Mouse (Mus musculus) bone marrow, adult 2 months (tissue): ENCODE data around the gene Tmem40. TPM values are rescaled to one million over a fixed set of nuclear protein-coding genes. Genes with fewer than 3 reads are reported as not detected.

ENCODE experiments used
- H3K27ac ChIP-seq: fragments of 200-500 bp; 2 replicates; pipeline ENCODE4 v1.5.1; 2012; ENCODE audit warnings: low read depth, mild to moderate bottlenecking, control low read depth, inconsistent platforms, low read length; ENCODE audit not compliant: control insufficient read depth, poor library complexity, insufficient read depth
- H3K4me1 ChIP-seq: fragments of 200-500 bp; 2 replicates; pipeline ENCODE4 v1.6.1; 2011; ENCODE audit warnings: low read length; ENCODE audit not compliant: control insufficient read depth, insufficient read depth
- H3K4me3 ChIP-seq: fragments of 200-500 bp; replicated peaks from 2 replicates; pipeline ENCODE3; 2011; ENCODE audit warnings: mild to moderate bottlenecking, low read depth, low read length, control low read depth; ENCODE audit not compliant: control insufficient read depth
- CTCF ChIP-seq: fragments of 200-500 bp; IDR thresholded peaks from 2 replicates; pipeline ENCODE4 v1.5.1; 2011; ENCODE audit warnings: low read length, control low read depth; ENCODE audit not compliant: control insufficient read depth, insufficient read depth
- POLR2A ChIP-seq: fragments of 200-500 bp; IDR thresholded peaks from 2 replicates; pipeline ENCODE4 v1.6.1; 2011; ENCODE audit warnings: low read depth, mild to moderate bottlenecking, control low read depth, low read length, borderline replicate concordance; ENCODE audit not compliant: control insufficient read depth
- WGBS: fragments of 180-500 bp; shearing (Covaris S2); methylation state at CpG from one replicate; pipeline ENCODE4 v1.1.7; 2018; 5-methylcytosine and 5-hydroxymethylcytosine counted together
- polyA plus RNA-seq: library from polyadenylated mRNA; stranded (reverse); fragments of >200 nt; gene quantifications from 2 replicates; pipeline ENCODE4 v1.2.4, GENCODE M21; 2011; ENCODE audit warnings: low replicate concordance; ENCODE audit not compliant: missing spikeins, insufficient read depth, insufficient read length

The Tmem40 gene
- polyA plus RNA-seq, 1 experiment = 84.4 TPM

DNA sequence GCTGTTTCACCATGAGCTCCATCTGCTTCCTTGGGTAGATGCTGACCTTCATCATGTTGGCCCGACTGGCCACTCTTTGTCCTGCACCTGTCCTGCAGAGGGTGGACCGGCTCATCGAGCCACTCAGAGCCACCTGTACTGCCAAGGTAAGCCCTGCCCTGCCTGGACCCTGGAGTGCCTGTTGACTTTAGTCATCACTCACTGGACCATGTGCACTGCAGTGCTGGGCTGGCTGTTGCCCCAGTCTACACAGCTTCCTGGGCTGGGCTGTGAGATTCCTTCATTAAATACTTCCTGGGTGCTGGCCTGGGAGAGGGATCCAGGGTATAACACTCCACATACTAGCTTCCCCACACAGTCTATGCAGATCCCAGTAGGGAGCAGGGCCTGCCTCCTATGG lies 39.6 kb upstream of the Tmem40 start:
- H3K4me1 ChIP-seq = no peaks in the 10 kb centered on the region
- TF ChIP-seq CTCF (no peak), POLR2A (no peak)
- H3K27ac ChIP-seq = no peak overlapping the region
- H3K4me3 ChIP-seq = no peak overlapping the region
- WGBS = 95% methylated on average over 3 of the region's 3 CpGs

DNA sequence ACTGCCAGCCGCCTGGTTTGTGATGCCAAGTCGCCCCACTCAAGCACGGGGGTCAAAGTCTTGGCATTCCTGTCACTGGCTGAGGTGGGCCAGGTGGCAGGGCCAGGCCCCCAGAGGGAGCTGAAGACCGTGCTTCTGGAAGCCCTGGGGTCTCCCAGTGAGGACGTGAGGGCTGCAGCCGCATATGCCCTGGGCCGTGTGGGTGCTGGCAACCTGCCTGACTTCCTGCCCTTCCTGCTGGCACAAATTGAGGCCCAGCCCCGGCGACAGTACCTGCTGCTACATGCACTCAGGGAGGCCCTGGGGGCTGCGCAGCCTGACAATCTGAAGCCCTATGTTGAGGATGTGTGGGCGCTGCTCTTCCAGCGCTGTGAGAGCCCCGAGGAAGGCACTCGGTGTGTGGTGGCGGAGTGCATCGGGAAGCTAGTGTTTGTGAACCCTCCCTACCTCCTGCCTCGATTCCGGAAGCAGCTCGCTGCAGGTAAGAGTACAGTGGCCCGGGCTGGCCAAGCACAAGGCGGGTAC lies 30.5 kb upstream of the Tmem40 start:
- H3K4me1 ChIP-seq = no peaks in the 10 kb centered on the region
- WGBS = 17% methylated on average over 21 of the region's 21 CpGs
- peak overlapping the region; percentile 7; the same call in 1 of the 2 replicates for H3K27ac ChIP-seq
- TF ChIP-seq POLR2A (peak; percentile 11; the same call in 1 of the 2 replicates), CTCF (no peak)
- no peak overlapping the region for H3K4me3 ChIP-seq

DNA sequence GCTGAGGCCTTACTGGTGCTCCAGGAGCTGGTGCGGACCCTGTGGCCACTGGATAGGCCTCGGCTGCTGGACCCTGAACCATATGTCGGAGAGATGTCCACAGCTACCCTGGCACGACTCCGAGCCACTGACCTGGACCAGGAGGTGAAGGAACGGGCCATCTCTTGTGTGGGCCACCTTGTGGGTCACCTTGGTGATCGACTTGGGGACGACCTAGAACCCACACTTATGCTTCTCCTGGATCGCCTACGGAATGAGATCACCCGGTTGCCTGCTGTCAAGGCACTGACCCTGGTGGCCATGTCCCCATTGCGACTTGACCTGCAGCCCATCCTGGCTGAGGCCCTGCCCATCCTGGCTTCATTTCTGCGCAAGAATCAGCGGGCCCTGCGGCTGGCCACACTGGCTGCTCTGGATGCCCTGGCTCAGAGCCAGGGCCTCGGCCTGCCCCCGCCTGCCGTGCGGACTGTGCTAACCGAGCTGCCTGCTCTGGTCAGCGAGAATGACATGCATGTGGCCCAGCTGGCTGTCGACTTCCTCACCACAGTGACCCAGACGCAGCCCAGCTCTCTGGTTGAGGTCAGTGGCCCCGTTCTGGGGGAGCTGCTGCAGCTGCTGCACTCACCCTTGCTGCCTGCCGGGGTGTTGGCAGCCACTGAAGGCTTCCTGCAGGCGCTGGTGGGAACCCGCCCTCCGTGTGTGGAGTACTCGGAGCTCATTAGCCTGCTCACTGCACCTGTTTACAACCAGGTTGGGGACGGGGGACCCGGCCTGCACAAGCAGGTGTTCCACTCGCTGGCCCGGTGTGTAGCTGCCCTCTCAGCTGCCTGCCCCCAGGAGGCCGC lies 29.9 kb upstream of the Tmem40 start:
- TF ChIP-seq CTCF = no peak
- TF ChIP-seq POLR2A = no peak
- WGBS = 32% methylated on average over 34 of the region's 34 CpGs
- H3K4me3 ChIP-seq = no peak overlapping the region

DNA sequence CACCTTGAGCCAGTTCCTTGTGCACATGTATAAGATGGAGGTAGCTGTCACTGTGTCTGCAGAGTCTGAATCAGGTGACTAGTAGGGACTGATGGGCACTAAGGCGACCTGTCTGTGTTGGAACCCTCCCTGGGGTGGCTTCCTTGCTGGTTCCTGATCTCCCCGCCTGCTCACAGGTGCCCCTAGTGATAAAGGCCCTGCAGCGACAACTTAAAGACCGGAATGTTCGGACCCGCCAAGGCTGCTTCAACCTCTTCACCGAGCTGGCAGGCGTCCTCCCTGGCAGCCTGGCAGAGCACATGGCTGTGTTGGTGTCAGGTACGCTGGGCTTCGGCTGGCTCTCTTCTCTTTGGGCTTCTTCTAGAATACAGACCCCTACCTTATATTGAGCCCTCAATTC lies 28.8 kb upstream of the Tmem40 start:
- WGBS = 76% methylated on average over 10 of the region's 10 CpGs
- Histone ChIP-seq H3K27ac (no peak overlapping the region), H3K4me1 (no peaks in the 10 kb centered on the region), H3K4me3 (no peak overlapping the region)
- no peak for TF ChIP-seq CTCF
- no peak for TF ChIP-seq POLR2A

More for the DNA sequence above, 29.9 kb upstream of the Tmem40 start:
- Histone ChIP-seq H3K4me1 (no peaks in the 10 kb centered on the region), H3K27ac (peak overlapping the region; percentile 7; the same call in 1 of the 2 replicates)

DNA sequence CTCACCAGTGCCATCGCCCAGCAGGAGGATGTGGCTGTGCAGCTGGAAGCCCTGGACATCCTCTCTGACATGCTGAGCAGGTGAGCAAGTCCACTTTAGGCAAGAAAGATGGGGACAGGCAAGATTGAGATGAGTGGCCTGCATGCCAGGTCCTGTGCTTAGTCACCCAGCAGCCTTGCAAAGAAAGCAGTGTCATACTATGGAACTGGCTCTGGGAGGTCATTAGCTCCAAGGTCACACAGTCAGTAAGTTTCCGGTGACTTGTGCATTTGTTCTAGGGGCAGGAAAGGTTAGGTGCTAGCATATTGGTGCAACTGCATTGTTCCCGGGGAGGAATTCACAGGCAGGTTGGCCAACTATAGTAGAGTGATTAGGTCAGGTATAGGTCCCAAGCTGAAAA lies 20.6 kb upstream of the Tmem40 start:
- Histone ChIP-seq H3K4me3 (no peak overlapping the region), H3K4me1 (no peaks in the 10 kb centered on the region; the same call in 1 of the 2 replicates), H3K27ac (no peak overlapping the region)
- WGBS = 78% methylated on average over 3 of the region's 3 CpGs
- TF ChIP-seq POLR2A = no peak
- no peak for TF ChIP-seq CTCF

DNA sequence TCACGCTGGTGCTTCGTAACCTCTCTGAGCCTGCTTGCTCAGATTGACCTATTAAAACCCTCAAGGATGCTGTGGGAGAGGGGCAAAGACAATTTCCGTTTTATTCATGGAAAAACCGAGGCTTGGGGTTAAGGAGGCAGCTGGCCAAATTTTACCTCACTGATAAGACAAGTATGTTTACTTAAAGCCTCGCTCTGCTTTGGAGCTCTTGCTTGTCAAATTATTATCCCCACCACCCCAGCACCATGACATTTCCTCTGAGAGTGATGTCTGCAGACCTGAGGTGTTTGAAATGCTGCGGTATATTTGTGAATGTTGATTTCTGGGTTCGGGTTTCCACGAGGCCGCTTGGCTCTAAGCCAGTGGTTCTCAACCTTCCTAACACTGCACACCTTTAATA lies 14.2 kb upstream of the Tmem40 start:
- TF ChIP-seq CTCF = no peak
- no peak for TF ChIP-seq POLR2A
- Histone ChIP-seq H3K27ac (no peak overlapping the region), H3K4me1 (no peaks in the 10 kb centered on the region; the same call in 1 of the 2 replicates), H3K4me3 (no peak overlapping the region)
- 44% methylated on average over 9 of the region's 9 CpGs for WGBS

DNA sequence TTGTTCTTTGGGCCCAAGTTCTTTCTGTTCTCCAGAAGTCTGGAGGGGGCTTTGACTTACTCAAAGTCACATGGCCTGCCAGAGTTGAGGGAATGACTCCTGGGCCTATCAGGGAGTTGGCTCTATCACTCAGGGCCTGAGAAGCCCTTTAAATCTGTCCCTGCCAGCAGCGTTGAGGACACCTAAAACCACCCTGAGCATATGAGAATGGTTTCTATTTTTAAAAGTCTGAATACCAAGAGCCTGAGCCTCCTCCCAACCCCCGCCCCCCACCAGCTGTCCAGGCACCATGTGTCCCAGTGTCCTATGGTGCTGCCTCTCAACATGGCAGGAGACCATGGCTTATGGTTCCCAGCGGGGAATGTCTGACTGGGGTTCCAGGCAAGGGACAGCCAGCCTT lies 13.6 kb upstream of the Tmem40 start:
- no peak for TF ChIP-seq POLR2A
- no peak for TF ChIP-seq CTCF
- no peak overlapping the region for H3K4me3 ChIP-seq
- WGBS = 64% methylated on average over 3 of the region's 3 CpGs
- no peak overlapping the region for H3K27ac ChIP-seq
- no peaks in the 10 kb centered on the region; the same call in 1 of the 2 replicates for H3K4me1 ChIP-seq

DNA sequence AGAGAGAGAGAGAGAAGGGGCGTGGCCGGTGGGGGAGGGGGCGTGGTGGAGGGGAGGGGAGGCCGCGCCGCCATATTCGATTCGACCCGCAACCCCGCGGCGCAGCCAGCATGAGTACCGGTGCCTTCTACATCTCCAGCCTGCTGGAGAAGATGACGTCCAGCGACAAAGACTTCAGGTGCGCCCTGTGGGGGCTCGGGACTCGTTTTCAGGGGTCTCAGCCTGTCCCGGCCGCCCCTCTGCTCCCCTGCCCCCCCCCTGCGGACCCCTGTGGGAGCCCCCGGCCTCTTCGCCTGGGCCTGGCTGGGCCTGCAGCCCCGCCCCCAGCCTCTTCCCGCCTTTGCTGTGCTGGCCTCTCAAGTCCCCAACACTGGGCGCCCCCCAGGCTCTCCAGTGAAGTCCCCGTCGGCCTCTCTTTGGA lies 12.3 kb upstream of the Tmem40 start, which contains the start of gene Cand2:
Cand2 (plus strand) TSS at position 38 of the 421 bp plus-strand sequence.
- H3K4me1 ChIP-seq = no peaks in the 10 kb centered on the region; the same call in 1 of the 2 replicates
- H3K27ac ChIP-seq = no peak within 1 kb of the TSS
- WGBS = 1% methylated on average over 27 of the region's 28 CpGs
- TF ChIP-seq POLR2A (no peak), CTCF (no peak)
- peak within 1 kb of the TSS; percentile 52 for H3K4me3 ChIP-seq

DNA sequence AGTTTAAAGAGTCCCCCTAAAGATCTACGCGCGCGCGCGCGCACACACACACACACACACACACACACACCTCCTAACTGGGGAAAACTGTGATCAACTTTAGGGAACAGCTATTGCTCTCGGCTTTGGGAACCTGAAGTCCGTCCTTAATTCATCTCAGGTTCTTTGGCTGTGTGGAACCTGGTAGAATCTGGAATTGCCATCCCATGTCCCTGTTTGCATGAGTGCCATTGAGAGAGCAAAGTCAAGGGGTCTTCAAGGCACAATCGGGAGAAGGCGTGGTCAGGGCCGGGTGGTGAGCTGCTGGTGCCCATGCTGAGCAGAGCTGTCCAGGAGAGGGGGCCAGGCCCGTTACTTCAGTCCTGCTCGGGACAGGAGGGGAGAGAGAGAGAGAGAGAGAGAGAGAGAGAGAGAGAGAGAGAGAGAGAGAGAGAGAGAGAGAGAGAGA lies 11.8 kb upstream of the Tmem40 start:
- Histone ChIP-seq H3K4me3 (peak overlapping the region; percentile 35), H3K4me1 (no peaks in the 10 kb centered on the region; the same call in 1 of the 2 replicates), H3K27ac (no peak overlapping the region)
- TF ChIP-seq POLR2A = no peak
- TF ChIP-seq CTCF = no peak
- WGBS = under 1% methylated on average over 14 of the region's 14 CpGs
